Mouse (Mus musculus): ENCODE data around the gene Smox. TPM values are rescaled to one million over a fixed set of nuclear protein-coding genes. Genes with fewer than 3 reads are reported as not detected.

Gene Smox
- total and polyA plus RNA-seq, 2 experiments from 2014 or later, result 55.4 to 67.9 TPM

GRCm38 (mm10) chr2:131491707-131492595, 655 bp downstream of the Smox start:
- Histone ChIP-seq H3K27ac (ENCODE audit: low read depth, low read length) (peak overlapping the region; percentile 86), H3K9ac (peak overlapping the region; percentile 92), H3K4me2 (ENCODE audit: low read depth) (peak overlapping the region; percentile 93), H3K4me3 (ENCODE audit: low read depth, low read length) (peak overlapping the region; percentile 89), H3K4me1 (ENCODE audit: insufficient read depth) (peaks cover 15% of the 10 kb centered on the region), H3K27me3 (ENCODE audit: insufficient read depth, low read length) (no peaks in the 10 kb centered on the region), H3K36me3 (ENCODE audit: insufficient read depth) (no peaks in the 10 kb centered on the region), H3K9me3 (ENCODE audit: low read length) (no peaks in the 10 kb centered on the region)
- peak; percentile 78 for DNase-seq
- ATAC-seq, result peak; percentile 94
- 1% methylated on average over 62 of the region's 102 CpGs for WGBS
- no peak for TF ChIP-seq CTCF (IDR thresholded peaks at IDR 0.05; ENCODE audit: low read depth)

GRCm38 (mm10) chr2:131492596-131493139, 1.4 kb downstream of the Smox start:
- Histone ChIP-seq H3K4me3 (ENCODE audit: low read depth, low read length) (peak overlapping the region; percentile 89), H3K27ac (ENCODE audit: low read depth, low read length) (peak overlapping the region; percentile 86; the same call in 1 of the 2 replicates), H3K4me1 (ENCODE audit: insufficient read depth) (peaks cover 15% of the 10 kb centered on the region), H3K9ac (peak overlapping the region; percentile 92), H3K27me3 (ENCODE audit: insufficient read depth, low read length) (no peaks in the 10 kb centered on the region), H3K4me2 (ENCODE audit: low read depth) (peak overlapping the region; percentile 93), H3K36me3 (ENCODE audit: insufficient read depth) (no peaks in the 10 kb centered on the region), H3K9me3 (ENCODE audit: low read length) (no peaks in the 10 kb centered on the region)
- ATAC-seq (no peak), DNase-seq (no peak)
- no peak for TF ChIP-seq CTCF (IDR thresholded peaks at IDR 0.05; ENCODE audit: low read depth)
- 7% methylated on average over 10 of the region's 10 CpGs for WGBS

GRCm38 (mm10) chr2:131493446-131493845, 2.1 kb downstream of the Smox start:
- Histone ChIP-seq H3K4me1 (ENCODE audit: insufficient read depth) (peaks cover 15% of the 10 kb centered on the region), H3K4me2 (ENCODE audit: low read depth) (peak overlapping the region; percentile 93), H3K9me3 (ENCODE audit: low read length) (no peaks in the 10 kb centered on the region), H3K36me3 (ENCODE audit: insufficient read depth) (no peaks in the 10 kb centered on the region), H3K27me3 (ENCODE audit: insufficient read depth, low read length) (no peaks in the 10 kb centered on the region), H3K4me3 (ENCODE audit: low read depth, low read length) (peak overlapping the region; percentile 89), H3K27ac (ENCODE audit: low read depth, low read length) (no peak overlapping the region), H3K9ac (peak overlapping the region; percentile 92; the same call in 1 of the 2 replicates)
- ATAC-seq (no peak), DNase-seq (no peak)
- no peak for TF ChIP-seq CTCF (IDR thresholded peaks at IDR 0.05; ENCODE audit: low read depth)
- WGBS, result 79% methylated on average over 5 of the region's 5 CpGs

DNA sequence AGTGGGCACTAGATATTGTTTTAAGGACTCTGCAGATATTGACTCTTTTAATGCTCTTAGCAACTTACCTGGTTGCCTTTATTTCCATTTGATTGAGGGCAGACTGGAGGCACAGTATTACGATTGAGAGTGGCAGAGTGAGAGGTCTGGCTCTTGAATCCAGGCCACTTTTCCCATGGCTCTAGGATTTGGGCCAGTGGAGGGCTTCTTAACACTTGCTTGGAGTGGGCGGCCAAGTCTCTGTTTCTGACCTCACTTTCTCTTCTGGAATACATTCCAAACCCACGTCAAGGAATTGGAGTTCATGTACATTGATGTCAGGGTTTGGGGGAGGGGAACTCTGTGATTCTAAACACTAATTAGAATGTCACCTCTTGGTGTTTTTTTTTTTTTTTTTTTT, 4.0 kb downstream of the Smox start:
- peaks cover 15% of the 10 kb centered on the region for H3K4me1 ChIP-seq (ENCODE audit: insufficient read depth)
- no peaks in the 10 kb centered on the region for H3K36me3 ChIP-seq (ENCODE audit: insufficient read depth)
- no peak overlapping the region for H3K27ac ChIP-seq (ENCODE audit: low read depth, low read length)
- H3K4me2 ChIP-seq (ENCODE audit: low read depth), result no peak overlapping the region
- H3K9ac ChIP-seq, result no peak overlapping the region
- DNase-seq (no peak), ATAC-seq (no peak)
- 56% methylated on average over 3 of the region's 3 CpGs for WGBS
- no peak overlapping the region for H3K4me3 ChIP-seq (ENCODE audit: low read depth, low read length)
- TF ChIP-seq CTCF (IDR thresholded peaks at IDR 0.05; ENCODE audit: low read depth), result no peak
- H3K9me3 ChIP-seq (ENCODE audit: low read length), result no peaks in the 10 kb centered on the region
- no peaks in the 10 kb centered on the region for H3K27me3 ChIP-seq (ENCODE audit: insufficient read depth, low read length)

GRCm38 (mm10) chr2:131496125-131496820, 5.0 kb downstream of the Smox start:
- Histone ChIP-seq H3K4me3 (ENCODE audit: low read depth, low read length) (no peak overlapping the region), H3K4me2 (ENCODE audit: low read depth) (no peak overlapping the region), H3K36me3 (ENCODE audit: insufficient read depth) (no peaks in the 10 kb centered on the region), H3K27ac (ENCODE audit: low read depth, low read length) (no peak overlapping the region), H3K9me3 (ENCODE audit: low read length) (no peaks in the 10 kb centered on the region), H3K27me3 (ENCODE audit: insufficient read depth, low read length) (no peaks in the 10 kb centered on the region), H3K4me1 (ENCODE audit: insufficient read depth) (peaks cover 15% of the 10 kb centered on the region), H3K9ac (no peak overlapping the region)
- TF ChIP-seq CTCF (IDR thresholded peaks at IDR 0.05; ENCODE audit: low read depth), result no peak
- DNase-seq (no peak), ATAC-seq (no peak)
- WGBS, result 84% methylated on average over 5 of the region's 5 CpGs

GRCm38 (mm10) chr2:131497224-131497856, 6.0 kb downstream of the Smox start:
- DNase-seq, result no peak
- H3K4me2 ChIP-seq (ENCODE audit: low read depth), result no peak overlapping the region
- TF ChIP-seq CTCF (IDR thresholded peaks at IDR 0.05; ENCODE audit: low read depth), result no peak
- 93% methylated on average over 4 of the region's 4 CpGs for WGBS
- H3K4me1 ChIP-seq (ENCODE audit: insufficient read depth), result peaks cover 15% of the 10 kb centered on the region
- no peak overlapping the region for H3K4me3 ChIP-seq (ENCODE audit: low read depth, low read length)
- no peak overlapping the region for H3K27ac ChIP-seq (ENCODE audit: low read depth, low read length)
- no peaks in the 10 kb centered on the region for H3K27me3 ChIP-seq (ENCODE audit: insufficient read depth, low read length)
- H3K9me3 ChIP-seq (ENCODE audit: low read length), result no peaks in the 10 kb centered on the region
- H3K9ac ChIP-seq, result no peak overlapping the region
- H3K36me3 ChIP-seq (ENCODE audit: insufficient read depth), result no peaks in the 10 kb centered on the region
- no peak for ATAC-seq

All from forebrain, postnatal 0 days (tissue).